Mouse (Mus musculus) spleen, postnatal 4 days (tissue): ENCODE data around the gene Gm9507.
"Not testable (repeated sequence)": the region's sequence is repeated elsewhere in the genome, so short reads cannot be mapped to it uniquely, and the experiment has no call there.

Experiments used
- DNase-seq, 2 experiments: peaks; one replicate each; pipeline ENCODE4 v3.0.0; 2022; ENCODE audit warnings: low spot score in 2 of 2

Gene Gm9507

GRCm38 (mm10) chr10:77772142-77772541 lies 39.5 kb downstream of the Gm9507 start:
- DNase-seq = not testable (repeated sequence)

GRCm38 (mm10) chr10:77771225-77771624 lies 40.4 kb downstream of the Gm9507 start, which contains the start of gene Gm3238:
TSS of gene Gm3238 (minus strand) at chr10:77771325.
- not testable (repeated sequence) for DNase-seq

GRCm38 (mm10) chr10:77769727-77770126 lies 41.9 kb downstream of the Gm9507 start:
- no peak for DNase-seq
